Mouse (Mus musculus) mouse embryonic stem cell (cell line): ENCODE measurements at regions not wholly inside any gene's neighbourhood (a gene's known extent, or its start where the extent isn't known, plus 50 kb on each side); places are given as distances from the start of the nearest gene placed in this dataset.

Experiments
- in situ Hi-C, 2 experiments: fragments of 300-500 bp; cut with MboI; formaldehyde crosslinking; loops; 1 replicate in 1 of 2; 3 replicates in 1 of 2; pipeline ENCODE4 v1.14.3; 2019 to 2020; ENCODE audit warnings: low sequenced_read_pairs in 2 of 2, low pct_unique_long_range_greater_than_20kb in 1 of 2, mixed read lengths in 1 of 2; ENCODE audit not compliant: unreplicated experiment in 1 of 2

- in situ Hi-C loops, result no loop called here
Measured at GRCm38 (mm10) chr10:19412926-19413325, 56.6 kb downstream of the Olig3 start.

GRCm38 (mm10) chr10:19413935-19414334 lies 57.6 kb downstream of the Olig3 start:
- in situ Hi-C loops, result no loop called here

- in situ Hi-C loops, result no loop called here
Measured at GRCm38 (mm10) chr10:19414834-19415233, 58.5 kb downstream of the Olig3 start.

- in situ Hi-C loops, result no loop called here
Measured at GRCm38 (mm10) chr10:19424030-19424429, 67.7 kb downstream of the Olig3 start.

- in situ Hi-C loops, result no loop called here
Measured at GRCm38 (mm10) chr10:19424961-19425360, 68.6 kb downstream of the Olig3 start.

- in situ Hi-C loops, result no loop called here
Measured at GRCm38 (mm10) chr10:19426835-19427234, 70.5 kb downstream of the Olig3 start.

GRCm38 (mm10) chr10:19432515-19432914 lies 76.2 kb downstream of the Olig3 start:
- in situ Hi-C loops, result no loop called here

GRCm38 (mm10) chr10:19434661-19435060 lies 78.3 kb downstream of the Olig3 start:
- in situ Hi-C loops, result no loop called here

- in situ Hi-C loops, result no loop called here
Measured at GRCm38 (mm10) chr10:19441807-19442206, 85.5 kb downstream of the Olig3 start.

GRCm38 (mm10) chr10:19443516-19443915 lies 87.2 kb downstream of the Olig3 start:
- in situ Hi-C loops, result no loop called here

GRCm38 (mm10) chr10:19448838-19449559 lies 92.7 kb downstream of the Olig3 start:
- in situ Hi-C loops, result no loop called here

- in situ Hi-C loops, result no loop called here
Measured at GRCm38 (mm10) chr10:19459053-19459452, 102.7 kb downstream of the Olig3 start.

- in situ Hi-C loops, result no loop called here
Measured at GRCm38 (mm10) chr10:19459709-19460108, 103.4 kb downstream of the Olig3 start.

GRCm38 (mm10) chr10:19460164-19460563 lies 103.8 kb downstream of the Olig3 start:
- in situ Hi-C loops, result no loop called here

- in situ Hi-C loops, result no loop called here
Measured at GRCm38 (mm10) chr10:19463800-19464199, 107.5 kb downstream of the Olig3 start.

- in situ Hi-C loops, result no loop called here
Measured at GRCm38 (mm10) chr10:19464504-19464903, 108.2 kb downstream of the Olig3 start.

- in situ Hi-C loops, result no loop called here
Measured at GRCm38 (mm10) chr10:19471349-19472040, 115.2 kb downstream of the Olig3 start.

- in situ Hi-C loops, result no loop called here
Measured at GRCm38 (mm10) chr10:19472066-19472465, 115.7 kb downstream of the Olig3 start.

GRCm38 (mm10) chr10:19472949-19473535 lies 116.7 kb downstream of the Olig3 start:
- in situ Hi-C loops, result no loop called here
